Comparison of ENCODE assay signal across 10 mouse cellular contexts in the genomic region with DNA sequence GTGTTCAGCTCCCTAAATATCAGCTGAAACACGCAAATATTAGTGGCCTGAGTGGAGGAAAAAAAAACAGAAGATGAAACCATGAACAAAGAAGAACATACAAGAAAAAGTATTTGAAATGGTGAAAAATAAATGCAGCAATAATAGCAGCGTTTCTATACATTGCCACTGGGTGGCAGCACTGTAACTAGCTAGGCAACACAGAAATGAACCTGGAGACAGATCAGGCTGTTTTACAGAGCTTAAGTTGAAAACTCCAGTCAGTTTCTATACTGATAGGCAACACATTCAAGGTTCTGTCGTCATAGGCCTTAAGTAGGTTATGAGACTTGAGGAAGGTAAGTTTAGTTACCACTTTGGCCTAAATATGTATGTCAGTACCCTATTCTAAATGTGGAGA. TPM values are rescaled to one million over a fixed set of nuclear protein-coding genes. Genes with fewer than 3 reads are reported as not detected.
DNase-seq lines count a peak whose midpoint lies in the region; ATAC-seq and TF ChIP-seq lines count a peak whose summit lies in the region.
"Had no signal": no experiment of that assay in that cellular context is flagged by ENCODE, and none has a peak within 500 bp of the region (broad histone marks: within the 10 kb centered on the region; RNA-seq: fewer than 3 reads in every experiment).

No protein-coding gene starts in this region.

- TF ChIP-seq EP300 in MEL (IDR thresholded peaks at IDR 0.05; ENCODE audit: low read depth in 1 of 2, low read length in 2 of 2) = no peak

- no peaks in the 10 kb centered on the region for H3K27me3 ChIP-seq in kidney, adult 2 months (replicated peaks; ENCODE audit: control insufficient read depth, insufficient read depth, low read length)
- H3K27me3 ChIP-seq in kidney, embryonic 14.5 days (ENCODE audit: control insufficient read depth, insufficient read depth, low read length) = no peaks in the 10 kb centered on the region
- no peaks in the 10 kb centered on the region for H3K27me3 ChIP-seq in MEL (ENCODE audit: control insufficient read depth in 1 of 2, insufficient read depth in 2 of 2, low read length in 2 of 2)
- no peaks in the 10 kb centered on the region for H3K27me3 ChIP-seq in cerebellum, adult 2 months (ENCODE audit: control insufficient read depth, insufficient read depth, low read length)
- H3K27me3 ChIP-seq: limb, embryonic 15.5 days; stomach, embryonic 15.5 days had no signal

- H3K4me2 ChIP-seq in kidney, embryonic 14.5 days (replicated peaks; ENCODE audit: low read depth, low read length) = no peak overlapping the region
- H3K4me2 ChIP-seq: limb, embryonic 15.5 days; stomach, embryonic 15.5 days had no signal

- WGBS in kidney, adult 2 months = 20% methylated on average over 3 of the region's 3 CpGs
- 19% methylated on average over 3 of the region's 3 CpGs for WGBS in kidney, embryonic 14.5 days
- 17% methylated on average over 3 of the region's 3 CpGs for WGBS in cerebellum, adult 2 months

- no peaks in the 10 kb centered on the region for H3K36me3 ChIP-seq in kidney, adult 2 months (ENCODE audit: control insufficient read depth, insufficient read depth, low read length)
- H3K36me3 ChIP-seq in kidney, embryonic 14.5 days (ENCODE audit: control insufficient read depth, insufficient read depth, low read length) = no peaks in the 10 kb centered on the region
- H3K36me3 ChIP-seq in MEL (ENCODE audit: control insufficient read depth in 1 of 2, insufficient read depth in 2 of 2, low read length in 2 of 2) = peaks cover 14 to 26% of the 10 kb centered on the region in 2 experiments
- H3K36me3 ChIP-seq: limb, embryonic 15.5 days; stomach, embryonic 15.5 days had no signal

- ATAC-seq in kidney, embryonic 14.5 days (ENCODE audit: low FRiP score, low TSS enrichment) = no peak

- TF ChIP-seq CTCF in kidney, adult 2 months (conservative IDR thresholded peaks at IDR 0.05; ENCODE audit: insufficient read depth, insufficient read length, low read depth, low read length) = no peak
- TF ChIP-seq CTCF in MEL (IDR thresholded peaks at IDR 0.05 in 2 of 3, conservative IDR thresholded peaks at IDR 0.05 in 1 of 3; ENCODE audit: control insufficient read depth in 1 of 3, insufficient read depth in 1 of 3, low read depth in 2 of 3, low read length in 3 of 3, poor library complexity in 1 of 3, severe bottlenecking in 1 of 3) = peak; percentile 58 to 89 (median 81)
- TF ChIP-seq CTCF in cerebellum, adult 2 months (IDR thresholded peaks at IDR 0.05; ENCODE audit: borderline replicate concordance, insufficient read depth, low read depth, low read length) = no peak; the same call in 1 of the 2 replicates

- TF ChIP-seq POLR2A in kidney, adult 2 months (IDR thresholded peaks at IDR 0.05; ENCODE audit: low read depth, low read length) = no peak
- no peak for TF ChIP-seq POLR2A in MEL (IDR thresholded peaks at IDR 0.05; ENCODE audit: control insufficient read depth in 1 of 2, insufficient read depth in 1 of 2, low read depth in 1 of 2, low read length in 2 of 2, poor library complexity in 1 of 2)
- no peak for TF ChIP-seq POLR2A in cerebellum, adult 2 months (IDR thresholded peaks at IDR 0.05; ENCODE audit: borderline replicate concordance, insufficient read depth, low read length)

- DNase-seq in kidney, adult 2 months = peak; percentile 48
- peak; percentile 89 for DNase-seq in MEL (ENCODE audit: low read depth, low spot score)
- DNase-seq in cerebellum, adult 2 months = peak; percentile 21 to 25
- DNase-seq in frontal cortex, postnatal 36 days (ENCODE audit: low spot score in 2 of 2) = peak; percentile 14 to 65
- DNase-seq in left cerebral cortex, postnatal 4 days = peak; percentile 20
- DNase-seq in right cerebral cortex, postnatal 14 days = peak; percentile 29
- no peak for DNase-seq in ovary, postnatal 36 days (ENCODE audit: low spot score)

- H3K4me3 ChIP-seq in kidney, adult 2 months (ENCODE audit: insufficient read depth, low read depth, low read length) = no peak overlapping the region
- no peak overlapping the region for H3K4me3 ChIP-seq in kidney, embryonic 14.5 days (ENCODE audit: low read length)
- no peak overlapping the region; a peak in 1 of 4 replicates for H3K4me3 ChIP-seq in MEL (ENCODE audit: control insufficient read depth in 1 of 2, insufficient read depth in 1 of 2, low read depth in 2 of 2, low read length in 2 of 2)
- no peak overlapping the region for H3K4me3 ChIP-seq in cerebellum, adult 2 months (replicated peaks; ENCODE audit: insufficient read depth, low read depth, low read length)
- H3K4me3 ChIP-seq: limb, embryonic 15.5 days; stomach, embryonic 15.5 days had no signal

- peak; percentile 80 for TF ChIP-seq RAD21 in MEL (IDR thresholded peaks at IDR 0.05; ENCODE audit: low read depth, low read length)

- intact Hi-C loops in left cerebral cortex, postnatal 4 days (cut with DNase I) = loop anchor here (5.0 kb wide), 1 partner anchor 165 kb away; no protein-coding TSS in a partner anchor

- no peak overlapping the region for H3K27ac ChIP-seq in kidney, adult 2 months (ENCODE audit: insufficient read depth, low read depth, low read length)
- no peak overlapping the region for H3K27ac ChIP-seq in kidney, embryonic 14.5 days (ENCODE audit: low read depth, low read length)
- no peak overlapping the region for H3K27ac ChIP-seq in MEL (ENCODE audit: control insufficient read depth, low read depth, low read length)
- no peak overlapping the region for H3K27ac ChIP-seq in cerebellum, adult 2 months (ENCODE audit: insufficient read depth, low read length)
- H3K27ac ChIP-seq: limb, embryonic 15.5 days; stomach, embryonic 15.5 days had no signal

- no peaks in the 10 kb centered on the region for H3K9me3 ChIP-seq in kidney, embryonic 14.5 days (ENCODE audit: control insufficient read depth, low read length)
- H3K9me3 ChIP-seq in MEL (replicated peaks; ENCODE audit: insufficient read depth, low read length) = no peaks in the 10 kb centered on the region
- H3K9me3 ChIP-seq: limb, embryonic 15.5 days; stomach, embryonic 15.5 days had no signal

- no peak overlapping the region for H3K9ac ChIP-seq in kidney, embryonic 14.5 days (ENCODE audit: low read depth, low read length)
- H3K9ac ChIP-seq in MEL (ENCODE audit: control insufficient read depth, low read depth, low read length, poor library complexity, severe bottlenecking) = no peak overlapping the region; the same call in 1 of the 2 replicates
- H3K9ac ChIP-seq: limb, embryonic 15.5 days; stomach, embryonic 15.5 days had no signal

- peaks cover 14% of the 10 kb centered on the region for H3K79me2 ChIP-seq in MEL (ENCODE audit: control insufficient read depth, insufficient read depth, low read length, poor library complexity)

- no peaks in the 10 kb centered on the region; the same call in 1 of the 2 replicates for H3K4me1 ChIP-seq in kidney, adult 2 months (ENCODE audit: control insufficient read depth, insufficient read depth, low read length)
- H3K4me1 ChIP-seq in kidney, embryonic 14.5 days (ENCODE audit: control insufficient read depth, insufficient read depth, low read length) = no peaks in the 10 kb centered on the region
- peaks cover 13 to 36% of the 10 kb centered on the region in 2 experiments for H3K4me1 ChIP-seq in MEL (ENCODE audit: control insufficient read depth in 1 of 2, insufficient read depth in 2 of 2, low read length in 2 of 2)
- H3K4me1 ChIP-seq in cerebellum, adult 2 months (ENCODE audit: control insufficient read depth, insufficient read depth, low read length) = no peaks in the 10 kb centered on the region
- H3K4me1 ChIP-seq: limb, embryonic 15.5 days; stomach, embryonic 15.5 days had no signal

TF ChIP-seq in MEL, 35 proteins besides CTCF, POLR2A, EP300 and RAD21:
- no peak for TF ChIP-seq SIN3A (IDR thresholded peaks at IDR 0.05; ENCODE audit: low read length)
- 0 out of 2 replicates have a peak, but pooled peaks have one; percentile 32 for TF ChIP-seq JUND (IDR thresholded peaks at IDR 0.05; ENCODE audit: low read depth, low read length)
- no peak for TF ChIP-seq GABPA (IDR thresholded peaks at IDR 0.05; ENCODE audit: low read depth, low read length)
- TF ChIP-seq ZC3H11A (IDR thresholded peaks at IDR 0.05; ENCODE audit: low read depth, low read length) = peak; percentile 81
- peak; percentile 91 for TF ChIP-seq SMC3 (IDR thresholded peaks at IDR 0.05; ENCODE audit: low read depth, low read length)
- no peak for TF ChIP-seq MAX (IDR thresholded peaks at IDR 0.05; ENCODE audit: low read length)
TF ChIP-seq in MEL: peak in this region for 3.

RNA-seq across cellular contexts. Expression of gene Acsl4, which starts 17.9 kb away (rescaled TPM):
- polyA plus RNA-seq in kidney, adult 2 months (2012; rRNA removed) = 6.2 and 7.8 TPM in 2 replicates
- polyA plus RNA-seq in kidney, embryonic 14.5 days (2014; fragmentation: Nextera tagmentation; extraction: Ambion mirVana) = 14.0 and 24.2 TPM in 2 replicates
- total RNA-seq in MEL (2012; rRNA removed) = 17.7 and 24.2 TPM in 2 replicates
- polyA plus RNA-seq in MEL (2012; ENCODE audit: insufficient read depth in 1 of 2, insufficient read length in 2 of 2, low read depth in 1 of 2, low replicate concordance in 2 of 2, missing spikeins in 1 of 2) = 100 to 1,000 TPM in 1 of 2 experiments, 10 to 100 TPM in 1; 17.1 to 100 TPM
- polyA plus RNA-seq in cerebellum, adult 2 months (2012; rRNA removed) = 15.0 and 15.2 TPM in 2 replicates
- 10 to 100 TPM; 59.3 to 59.6 TPM for total RNA-seq in left cerebral cortex, postnatal 4 days (2021)

Comparison
In these comparisons a context has a peak if more than half of its experiments do, and no peak if none do; other contexts are left out.
1. CTCF ChIP-seq: peak in MEL (3 of 3); none in kidney, adult 2 months (single experiment) and cerebellum, adult 2 months (single experiment).